Mouse (Mus musculus): ENCODE measurements around the gene Mbnl2.

DNA sequence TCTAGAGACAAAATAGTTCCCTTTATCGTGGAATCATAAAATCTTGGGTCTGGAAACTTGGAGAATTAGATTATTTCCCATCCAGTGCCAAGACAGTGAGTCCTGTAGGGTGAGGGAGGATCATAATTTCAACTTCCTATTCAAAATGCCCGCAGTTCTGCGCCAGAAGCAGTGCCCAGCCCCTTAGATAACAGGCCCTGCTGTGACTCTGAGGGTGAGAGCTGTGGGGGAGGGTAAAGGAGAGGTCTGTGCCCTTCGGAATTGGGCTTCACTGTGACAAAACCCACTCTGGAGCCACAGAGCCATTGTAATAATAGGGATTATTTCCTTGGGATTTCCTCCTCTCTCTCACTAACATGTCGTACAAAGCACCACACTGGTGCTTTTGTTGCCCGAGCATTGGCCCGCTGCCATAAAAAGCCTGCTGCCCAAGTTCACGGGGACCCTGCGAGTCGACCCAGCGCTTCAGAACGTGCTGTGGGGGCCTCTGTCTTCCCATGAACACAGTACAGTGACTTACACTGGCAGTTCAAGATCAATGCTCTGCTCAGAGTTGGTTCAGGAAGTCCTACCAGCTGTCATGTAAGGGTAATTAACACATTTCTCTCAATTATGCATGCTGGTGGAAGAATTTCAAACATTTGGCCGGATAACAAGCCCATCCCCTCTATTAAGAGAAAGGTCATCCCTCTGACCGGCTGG is 79.7 kb downstream of the Mbnl2 start:
- TF ChIP-seq POLR2A (IDR thresholded peaks at IDR 0.05; ENCODE audit: borderline replicate concordance, low read depth, low read length) = no peak
- no peak for TF ChIP-seq CTCF (IDR thresholded peaks at IDR 0.05; ENCODE audit: low read depth, low read length)
